Mouse (Mus musculus): ENCODE data around the gene Sdhaf2.

Sdhaf2 gene

DNA sequence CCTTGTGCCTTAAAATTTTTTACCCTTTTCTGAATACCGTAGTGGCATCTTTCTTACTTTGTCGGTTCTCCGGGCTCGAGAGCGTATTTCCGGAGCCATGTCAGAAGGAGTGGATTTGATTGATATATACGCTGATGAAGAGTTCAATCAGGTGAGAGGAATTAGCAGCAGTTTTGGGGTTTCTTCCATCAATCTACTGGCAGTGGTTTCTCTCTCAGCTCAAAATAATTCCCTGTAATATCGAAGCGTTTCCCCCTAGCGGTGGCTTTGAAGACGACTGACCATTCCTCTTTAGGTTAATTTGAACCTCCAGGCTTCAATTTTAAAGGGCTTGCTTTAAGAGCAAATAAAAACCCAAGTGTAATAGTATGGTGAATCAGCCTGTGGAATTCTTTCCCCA is at the start of gene Sdhaf2:
Gene Sdhaf2 (minus strand): TSS at position 233 of the 400 bp plus-strand sequence.
- DNase-seq, result peak; percentile 66 to 74

DNA sequence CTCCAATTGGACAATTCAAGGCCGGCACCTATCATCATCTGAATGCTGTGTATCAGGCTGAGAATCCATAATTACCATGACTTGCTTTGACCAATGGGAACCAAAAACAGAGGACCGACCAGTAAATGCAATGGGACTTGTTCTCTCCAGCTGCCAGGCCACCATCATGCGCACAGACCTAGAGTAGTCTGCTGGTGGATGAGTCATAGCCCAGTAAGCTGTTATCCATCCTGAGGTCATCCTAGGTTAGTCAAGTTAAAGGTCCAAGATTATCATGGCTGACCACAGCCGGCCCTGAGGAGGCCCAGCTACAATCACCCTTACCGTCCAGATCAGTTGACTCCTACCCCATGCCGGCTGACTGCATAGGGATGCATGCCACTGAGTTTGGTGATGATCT is 43.7 kb upstream of the Sdhaf2 start:
- DNase-seq, result no peak

DNA sequence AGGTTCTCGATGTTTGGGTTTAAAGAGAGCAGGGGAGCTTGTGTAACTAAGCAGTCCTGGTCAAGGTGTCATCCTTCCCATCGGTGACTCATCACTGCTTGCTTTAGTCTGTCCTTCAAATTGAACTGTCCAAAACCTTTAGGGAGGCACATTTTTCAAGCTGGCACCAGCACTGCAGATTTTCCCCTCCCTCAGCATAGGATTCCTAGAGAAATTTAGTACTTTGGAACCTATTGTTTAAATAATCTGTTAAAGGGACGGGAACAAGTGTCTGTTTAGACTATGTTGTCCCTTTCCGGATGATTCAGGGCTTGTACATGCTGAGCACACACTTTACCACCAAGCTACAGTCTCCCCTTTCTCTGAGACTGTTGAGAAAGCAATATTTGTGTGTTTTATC is 39.3 kb upstream of the Sdhaf2 start:
- no peak for DNase-seq

DNA sequence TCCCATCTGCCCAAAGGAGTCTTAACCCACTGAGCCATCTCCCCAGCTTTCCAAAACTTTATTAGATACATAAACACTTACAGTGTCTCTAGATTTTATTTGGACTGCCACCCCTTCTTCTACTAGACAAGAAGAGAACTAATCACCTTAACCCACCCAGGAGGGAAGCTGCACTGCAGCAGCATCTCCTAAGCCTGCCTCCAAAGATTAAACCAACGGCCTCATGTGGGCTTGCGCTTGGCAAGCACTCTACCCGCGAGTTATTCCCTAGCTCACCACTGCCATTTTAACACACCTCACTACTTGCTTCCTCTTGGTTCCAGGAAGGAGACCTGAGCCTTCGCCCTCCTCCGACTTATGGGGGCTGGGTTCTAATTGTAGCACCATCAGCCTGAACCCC is 38.3 kb upstream of the Sdhaf2 start:
- DNase-seq, result no peak

DNA sequence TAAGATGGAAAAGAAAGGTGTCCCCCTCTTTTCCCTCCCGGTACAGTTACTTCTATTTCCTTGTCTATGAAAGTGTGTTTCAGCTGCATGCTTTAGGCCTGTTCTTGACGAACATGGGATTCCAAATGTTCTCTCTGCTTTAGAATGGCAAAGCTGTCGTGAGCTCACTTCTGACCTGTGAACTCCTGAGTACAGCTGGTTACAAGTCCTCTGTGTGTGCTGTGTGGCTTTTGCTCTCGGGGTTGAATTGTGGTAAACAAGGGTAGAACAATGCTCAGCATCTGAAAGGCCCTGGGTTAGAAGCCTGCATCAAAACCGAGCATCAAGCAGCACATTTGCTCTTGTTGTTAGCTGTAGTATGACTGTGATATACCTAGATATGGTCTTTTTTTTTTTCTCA is 36.4 kb upstream of the Sdhaf2 start:
- DNase-seq, result no peak

DNA sequence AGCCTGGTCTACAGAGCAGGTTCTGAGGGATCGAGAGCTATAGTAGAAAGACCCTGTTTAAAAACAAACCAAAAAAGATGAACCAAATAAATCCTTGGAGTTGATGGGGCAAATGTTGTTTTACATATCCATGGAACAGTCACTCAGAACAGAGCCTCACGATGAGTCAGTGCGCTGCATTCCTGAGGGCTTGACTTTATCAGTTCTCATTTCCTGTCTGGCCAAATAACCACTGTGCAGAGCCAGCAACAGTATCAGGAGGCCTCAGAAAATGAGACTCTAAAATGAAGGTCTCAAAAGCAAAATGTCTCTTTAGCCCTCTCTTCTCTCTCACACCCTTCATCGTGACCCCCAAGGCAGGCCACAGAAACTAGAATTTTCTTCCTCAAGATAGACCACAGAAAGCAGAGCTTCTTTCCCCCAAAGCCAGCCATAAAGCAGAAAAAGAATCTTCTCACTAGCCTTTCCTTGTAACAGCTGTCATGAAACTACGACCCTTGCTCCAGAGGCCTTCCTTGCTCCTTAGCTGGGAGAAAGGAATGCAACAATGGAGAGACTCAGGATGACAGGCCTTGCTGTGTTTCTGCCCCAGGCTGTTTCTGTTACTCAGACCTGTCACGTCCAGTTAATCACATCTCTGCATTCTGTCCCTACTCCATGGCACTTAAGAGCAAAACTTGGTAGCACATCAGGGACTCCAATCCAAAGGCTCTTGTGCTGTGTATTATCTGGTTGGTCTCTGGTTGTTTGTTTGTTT is 35.8 kb upstream of the Sdhaf2 start:
- no peak for DNase-seq

DNA sequence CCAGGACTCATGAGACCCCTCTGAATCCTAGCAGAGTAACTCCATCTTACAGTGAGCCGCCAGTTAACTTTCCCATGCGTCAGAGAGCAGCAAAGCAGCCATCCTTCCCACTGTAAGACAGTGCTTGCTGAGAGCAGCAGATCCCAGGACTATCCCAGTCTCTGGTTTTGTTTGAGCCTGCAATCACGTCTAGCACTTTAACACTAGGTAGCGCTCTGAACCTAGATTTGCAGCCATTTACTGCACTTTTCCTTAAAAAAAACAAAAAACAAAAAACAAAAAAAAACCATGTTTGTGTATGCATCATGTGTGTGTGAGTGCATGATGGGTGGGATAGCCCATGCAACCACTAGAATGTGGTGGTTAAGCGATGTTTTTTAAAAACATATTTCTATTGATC is 34.2 kb upstream of the Sdhaf2 start:
- DNase-seq, result no peak

DNA sequence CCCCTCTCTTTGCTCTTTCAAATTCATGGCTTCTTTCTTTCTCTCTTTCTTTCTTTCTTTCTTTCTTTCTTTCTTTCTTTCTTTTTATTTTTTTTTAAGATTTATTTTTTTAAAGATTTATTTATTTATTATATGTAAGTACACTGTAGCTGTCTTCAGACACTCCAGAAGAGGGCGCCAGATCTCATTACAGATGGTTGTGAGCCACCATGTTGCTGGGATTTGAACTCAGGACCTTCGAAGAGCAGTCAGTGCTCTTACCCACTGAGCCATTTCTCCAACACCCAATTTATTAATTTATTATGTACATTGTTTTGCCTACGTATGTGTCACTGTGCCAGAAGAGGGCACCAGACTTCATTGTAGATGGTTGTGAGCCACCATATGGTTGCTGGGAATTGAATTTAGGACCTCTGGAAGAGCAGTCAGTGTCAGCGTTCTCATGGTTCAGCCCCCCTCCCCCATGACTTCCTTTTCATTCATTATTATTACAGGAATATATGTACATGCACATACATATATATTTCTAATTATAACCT is 32.0 kb upstream of the Sdhaf2 start:
- DNase-seq, result peak; percentile 19 to 27

DNA sequence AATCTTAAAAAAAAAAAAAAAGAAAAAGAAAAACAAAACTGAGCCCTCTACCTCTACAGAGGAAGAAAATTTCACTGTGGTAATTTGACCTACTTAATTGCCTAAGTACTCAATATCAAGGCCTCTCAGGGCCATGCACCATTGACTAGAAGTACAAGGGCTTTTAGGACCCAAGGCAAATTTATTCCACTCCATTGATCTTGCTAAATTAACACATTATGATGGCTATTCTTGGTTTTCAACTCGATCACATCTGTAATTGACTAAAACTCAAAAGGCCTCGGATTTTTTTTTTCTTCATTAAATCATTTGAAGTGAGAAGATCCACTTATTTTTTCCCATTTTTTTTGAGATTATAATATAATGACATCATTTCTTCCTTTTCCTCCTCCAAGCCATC is 31.5 kb upstream of the Sdhaf2 start:
- DNase-seq, result no peak

DNA sequence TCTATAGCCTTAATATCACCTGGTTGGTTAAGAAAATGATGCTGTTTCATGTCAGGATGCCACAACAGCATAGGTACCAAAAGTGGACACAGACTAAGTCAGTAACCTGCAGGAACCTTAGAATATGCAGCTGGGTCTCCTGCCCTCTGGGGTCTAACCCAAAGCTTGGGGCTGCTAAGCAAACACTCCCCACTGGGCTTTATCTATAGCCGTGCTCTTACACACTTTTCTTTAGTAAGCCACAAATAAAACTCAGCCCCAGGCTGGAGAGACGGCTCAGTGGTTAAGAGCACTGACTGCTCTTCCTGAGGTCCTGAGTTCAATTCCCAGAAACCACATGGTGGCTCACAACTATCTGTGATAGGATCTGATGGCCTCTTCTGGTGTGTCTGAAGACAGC is 31.1 kb upstream of the Sdhaf2 start:
- DNase-seq, result no peak

DNA sequence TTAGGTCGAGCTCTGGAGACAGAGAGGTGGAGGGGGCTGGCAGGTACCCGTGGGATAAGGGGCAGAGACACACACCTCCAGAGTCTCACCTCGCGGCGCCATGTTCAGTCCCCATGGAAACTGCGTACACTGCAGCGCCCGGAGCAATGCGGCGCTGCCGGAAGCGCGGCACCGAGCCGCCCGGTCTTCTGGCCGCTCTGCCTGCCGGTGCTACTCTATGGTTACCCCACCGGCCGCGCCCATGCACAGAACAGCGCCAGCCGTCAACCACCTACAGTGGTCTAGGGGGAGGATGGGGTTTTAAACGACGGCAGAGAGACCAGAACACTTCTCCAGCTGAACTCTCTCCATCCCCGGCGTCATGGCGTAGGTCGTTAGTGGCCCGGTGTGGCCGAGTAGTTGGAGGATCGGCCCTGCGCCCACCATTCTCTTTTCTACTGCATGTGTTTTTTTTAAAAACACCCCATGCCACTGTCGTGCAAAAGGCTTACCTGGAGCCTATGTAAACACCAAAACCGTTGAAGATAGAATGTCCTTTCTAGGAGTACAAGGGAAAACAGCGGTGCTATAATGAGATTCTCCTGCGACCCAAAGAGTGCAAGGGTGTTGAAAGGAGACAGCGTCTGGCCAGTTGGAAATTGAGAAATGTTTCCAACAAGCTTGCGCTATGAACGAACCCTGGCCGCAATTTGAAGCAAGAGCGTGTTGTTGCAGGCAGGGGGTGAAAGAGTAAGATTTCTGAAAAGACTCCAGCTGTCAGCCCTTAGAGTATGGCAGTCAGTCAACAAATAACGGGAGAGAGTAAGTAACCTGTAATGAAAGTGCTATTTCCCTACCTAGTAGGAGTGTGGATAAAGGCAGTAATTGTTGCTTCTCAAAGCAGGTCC is 29.9 kb upstream of the Sdhaf2 start, which contains the start of gene Tmem216:
Gene Tmem216 (minus strand): TSS at position 615 of the 887 bp plus-strand sequence.
- DNase-seq, result peak; percentile 85 to 86

DNA sequence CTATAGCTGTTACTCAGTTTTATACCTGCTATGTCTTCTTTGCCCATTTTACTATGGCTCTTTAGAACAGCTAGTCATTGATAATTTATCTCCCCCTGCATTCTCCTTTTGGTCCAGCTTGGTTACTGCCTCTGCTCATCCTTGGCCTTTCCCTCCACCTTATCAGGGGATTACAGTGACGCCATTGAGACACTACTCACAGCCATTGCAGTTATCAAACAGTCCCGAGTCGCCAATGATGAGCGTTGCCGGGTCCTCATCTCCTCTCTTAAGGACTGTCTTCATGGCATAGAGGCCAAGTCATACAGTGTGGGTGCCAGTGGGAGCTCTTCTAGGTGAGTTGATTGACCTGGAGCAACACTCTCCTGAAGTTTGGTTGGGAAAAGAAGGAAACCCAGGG is 13.5 kb upstream of the Sdhaf2 start:
- no peak for DNase-seq

DNA sequence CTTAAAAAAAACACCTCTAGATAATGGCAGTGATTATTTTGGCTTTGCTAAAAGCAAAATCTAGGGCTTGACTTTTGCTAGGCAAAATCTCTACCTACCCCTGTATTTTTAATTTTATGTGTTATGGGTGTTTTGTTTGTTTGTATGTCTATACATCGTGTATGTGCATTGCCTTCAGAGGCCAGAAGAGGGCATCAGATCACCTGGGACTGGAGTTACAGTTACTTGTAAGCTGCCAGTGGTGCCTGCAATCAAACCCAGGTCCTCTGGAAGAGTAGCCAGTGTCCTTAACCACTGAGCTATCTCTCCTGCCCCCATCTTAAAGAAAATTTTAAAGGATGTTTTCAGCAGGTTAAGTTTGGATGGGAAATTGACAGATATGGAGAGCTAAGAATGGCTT is 4.1 kb upstream of the Sdhaf2 start:
- DNase-seq, result peak; percentile 23 to 28

DNA sequence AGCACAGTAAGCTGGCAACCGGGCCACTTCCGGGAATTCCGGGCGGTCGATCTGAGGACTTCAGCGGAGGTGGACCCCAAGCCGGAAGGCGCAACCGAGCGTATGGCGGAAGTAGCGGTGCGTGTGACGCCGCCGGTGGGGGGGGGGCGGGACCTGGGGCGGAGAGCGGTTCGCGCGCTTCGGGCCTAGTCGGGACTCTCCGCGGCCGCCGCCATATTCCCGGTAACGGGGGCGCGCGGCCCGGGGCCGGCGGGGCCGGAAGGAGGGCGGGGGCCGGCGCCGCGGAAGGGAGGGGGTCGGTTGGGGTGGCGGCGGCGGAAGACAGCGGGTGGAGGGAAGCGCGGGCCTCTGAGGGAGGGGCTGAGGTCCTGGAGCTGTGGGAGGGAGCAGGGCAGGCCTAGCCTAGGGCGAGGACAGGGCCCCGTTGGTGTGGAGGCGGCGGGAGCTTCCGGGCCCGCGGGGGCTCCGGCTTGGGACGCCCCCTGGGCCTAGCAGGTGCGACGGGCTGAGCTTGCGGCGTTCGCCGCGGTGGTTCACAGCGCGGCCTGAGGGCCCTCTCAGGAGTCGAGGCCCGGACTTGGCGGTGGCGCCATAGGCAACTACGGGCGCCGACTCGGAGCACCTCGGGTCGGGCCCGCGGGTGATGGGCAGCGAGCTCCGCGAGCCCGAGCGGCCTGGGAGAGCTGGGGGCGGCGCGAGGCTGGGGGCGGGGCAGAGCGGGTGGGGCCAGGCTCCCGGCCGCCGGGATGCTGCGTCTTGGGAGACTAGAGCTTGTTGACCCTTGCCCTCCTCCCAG is 638 bp downstream of the Sdhaf2 start, which contains the start of gene Cpsf7:
Gene Cpsf7 (plus strand): TSS at position 161 of the 796 bp plus-strand sequence.
- peak; percentile 85 for DNase-seq

DNA sequence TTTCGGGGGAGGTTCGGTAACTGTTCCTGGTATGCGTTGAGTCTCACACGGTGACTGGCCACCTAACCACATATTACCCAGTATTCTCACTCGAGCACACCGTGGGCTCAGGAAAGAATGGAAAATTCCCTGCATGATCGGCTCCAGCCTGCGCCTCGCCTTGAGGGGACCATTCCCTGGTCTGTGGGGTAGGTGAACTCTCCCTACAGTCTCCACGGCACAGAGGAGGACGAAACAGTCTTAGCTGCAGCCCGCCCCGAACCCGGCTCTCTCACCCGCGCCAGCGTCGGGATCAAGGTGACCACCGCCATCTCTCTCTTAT is 1.2 kb downstream of the Sdhaf2 start:
- no peak for DNase-seq

DNA sequence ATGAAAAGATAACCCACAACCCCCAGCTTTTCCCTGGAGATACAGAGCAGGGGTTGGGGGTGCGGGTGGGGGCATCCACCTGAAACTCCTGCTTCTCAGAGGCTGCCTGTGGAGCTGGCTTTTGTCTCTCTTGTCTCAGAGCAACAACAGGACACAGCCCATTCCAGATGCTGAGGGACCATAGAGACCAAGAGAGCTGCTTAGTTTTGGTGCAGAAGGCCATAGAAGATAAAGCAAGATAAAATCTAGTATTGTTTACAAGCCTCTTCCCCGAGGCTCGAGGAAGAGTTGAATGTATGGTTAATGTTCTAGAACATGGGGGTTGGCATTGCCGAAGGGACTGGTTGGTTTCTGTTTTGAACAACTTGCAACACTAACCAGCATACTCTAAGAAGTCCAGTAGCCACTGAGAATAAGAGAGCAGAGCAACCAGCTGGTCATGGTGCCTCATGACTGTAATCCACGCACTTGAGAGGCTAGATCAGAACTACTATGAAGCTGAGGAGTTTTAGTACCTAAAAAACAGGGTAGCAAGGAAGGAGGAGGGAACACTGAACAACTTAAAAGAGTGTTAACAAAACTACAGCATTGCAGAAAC is 2.4 kb downstream of the Sdhaf2 start:
- no peak for DNase-seq

DNA sequence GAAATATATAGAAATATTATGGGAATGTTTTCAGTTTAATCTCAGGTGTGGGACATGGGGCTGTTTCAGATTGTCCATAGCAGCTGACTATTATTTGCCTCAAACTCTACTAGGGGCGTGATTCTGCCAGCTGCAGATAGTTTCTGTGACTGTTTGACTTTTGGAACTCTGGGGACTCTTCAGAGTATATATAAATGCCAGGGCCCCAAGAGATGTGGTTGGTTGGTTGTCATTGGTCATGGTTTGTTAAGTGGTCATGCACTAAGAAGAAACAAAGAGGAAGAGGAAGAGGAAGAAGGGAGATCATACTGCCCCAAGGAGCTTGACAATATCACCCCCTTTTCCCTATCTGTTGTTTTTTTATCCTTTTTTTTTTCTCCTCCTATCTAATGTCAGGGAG is 4.0 kb downstream of the Sdhaf2 start:
- DNase-seq, result peak in 1 of 2 experiments; percentile 20

DNA sequence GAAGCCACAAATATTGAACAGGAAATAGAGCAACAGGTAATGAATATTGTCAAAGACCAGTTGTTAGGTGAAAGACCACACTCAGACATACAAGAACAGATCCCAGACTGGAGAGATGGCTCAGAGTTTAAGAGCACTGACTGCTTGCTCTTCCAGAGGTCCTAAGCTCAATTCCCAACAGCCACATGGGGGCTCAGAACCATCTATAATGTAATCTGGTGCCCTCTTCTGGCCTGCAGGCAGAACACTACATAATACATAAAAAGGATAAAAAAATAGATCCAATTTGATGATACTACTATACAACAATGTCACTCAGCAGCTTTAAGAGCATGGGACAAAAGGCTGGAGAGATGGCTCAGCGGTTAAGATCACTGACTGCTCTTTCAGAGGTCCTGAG is 5.6 kb downstream of the Sdhaf2 start:
- DNase-seq, result peak; percentile 38 to 43

DNA sequence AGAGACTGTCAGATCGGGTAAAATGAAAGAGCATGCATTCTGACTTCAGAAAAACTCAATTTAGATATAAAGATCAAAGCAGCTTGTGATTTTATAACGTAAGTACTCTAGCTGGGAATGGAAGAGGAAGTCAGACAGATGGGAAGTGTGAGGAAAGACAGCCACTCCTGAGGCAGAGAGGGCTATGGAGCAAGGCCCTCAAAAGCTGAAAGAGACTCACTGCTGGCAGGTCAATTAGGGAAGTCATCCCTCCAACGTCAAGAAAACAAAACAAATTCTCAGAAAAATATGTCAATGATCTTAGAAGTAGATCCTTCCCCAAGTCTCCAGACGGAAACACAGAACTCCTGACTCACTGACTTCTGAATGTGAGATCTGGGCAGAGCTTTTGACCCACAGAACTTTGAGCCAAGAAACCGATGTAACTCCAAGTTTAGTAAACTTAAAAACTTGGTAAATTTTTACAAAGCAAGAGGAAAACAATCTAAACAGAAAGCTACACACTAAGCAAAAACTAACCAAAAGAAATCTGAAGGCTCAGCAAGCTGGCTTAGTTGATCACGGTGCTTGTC is 15.1 kb downstream of the Sdhaf2 start:
- no peak for DNase-seq

DNA sequence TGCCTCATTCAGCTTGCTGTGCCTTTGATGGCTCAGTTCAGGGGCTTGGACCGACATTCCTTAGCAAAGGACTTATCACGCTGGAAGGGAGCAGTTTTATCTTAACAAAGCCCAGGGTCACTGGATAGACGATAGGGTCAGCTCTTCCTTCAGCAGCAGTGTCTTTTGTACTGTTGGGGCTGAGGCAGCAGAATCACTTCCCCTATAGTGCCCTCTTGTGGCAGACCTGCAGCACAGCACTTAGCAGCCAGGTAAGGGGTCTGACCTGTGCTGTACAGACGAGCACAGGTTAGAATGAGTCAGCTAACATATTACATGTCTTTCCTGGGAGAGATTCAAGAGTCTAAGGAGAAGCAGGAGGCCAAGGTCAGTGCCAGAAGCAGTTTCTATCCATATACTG is 23.4 kb downstream of the Sdhaf2 start:
- peak; percentile 67 to 70 for DNase-seq

DNA sequence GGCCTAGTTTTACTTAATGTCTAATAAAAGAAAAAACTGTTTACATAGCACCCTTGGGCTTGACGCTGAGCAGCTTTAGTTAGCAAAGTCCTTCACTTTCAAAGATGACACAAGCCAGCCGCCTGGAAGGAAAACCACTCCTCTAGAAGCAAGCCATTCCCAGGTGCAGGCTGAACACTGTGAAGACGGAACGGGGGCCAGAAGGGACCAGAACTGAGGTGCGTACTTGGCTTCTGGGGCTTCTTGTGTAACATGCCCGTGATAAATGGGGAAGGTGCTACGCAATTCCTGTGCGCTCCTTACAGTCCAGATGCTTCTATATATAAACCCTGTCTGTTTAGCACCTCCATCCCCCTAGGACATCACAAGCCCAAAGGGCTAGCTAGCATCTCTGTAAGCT is 25.4 kb downstream of the Sdhaf2 start:
- DNase-seq, result no peak

DNA sequence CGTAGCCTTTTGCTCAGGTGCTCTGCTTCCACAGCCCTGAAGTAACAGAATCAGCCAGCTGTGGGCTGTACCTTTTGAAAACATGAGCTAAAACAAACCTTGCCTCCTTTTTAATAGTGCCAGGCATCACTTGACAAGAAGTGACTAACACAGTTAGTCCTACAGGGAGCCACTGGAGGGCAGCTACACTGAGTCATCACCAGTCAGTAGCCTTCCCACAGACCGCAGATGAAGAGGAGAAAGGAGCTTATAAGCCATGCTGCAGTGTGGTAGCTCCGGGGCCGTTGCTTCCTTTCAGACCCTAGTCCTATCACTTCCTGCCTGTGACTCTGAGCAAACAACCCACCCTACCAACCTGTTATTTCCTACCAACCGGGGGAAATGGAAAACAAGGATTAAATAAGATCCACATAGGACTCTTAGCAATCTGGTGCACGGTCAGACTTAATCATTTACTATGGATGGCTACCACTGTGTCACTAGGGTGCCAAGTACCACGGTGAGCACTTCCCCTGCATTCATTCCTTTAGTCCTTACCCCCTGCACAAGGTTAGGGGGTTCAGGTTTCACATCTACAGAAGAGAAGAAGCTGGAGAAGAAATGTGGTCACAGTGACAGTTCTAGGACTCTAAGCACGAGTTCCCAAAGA is 28.3 kb downstream of the Sdhaf2 start:
- no peak for DNase-seq
